Mouse (Mus musculus): ENCODE data around the gene Usp20.

DNA sequence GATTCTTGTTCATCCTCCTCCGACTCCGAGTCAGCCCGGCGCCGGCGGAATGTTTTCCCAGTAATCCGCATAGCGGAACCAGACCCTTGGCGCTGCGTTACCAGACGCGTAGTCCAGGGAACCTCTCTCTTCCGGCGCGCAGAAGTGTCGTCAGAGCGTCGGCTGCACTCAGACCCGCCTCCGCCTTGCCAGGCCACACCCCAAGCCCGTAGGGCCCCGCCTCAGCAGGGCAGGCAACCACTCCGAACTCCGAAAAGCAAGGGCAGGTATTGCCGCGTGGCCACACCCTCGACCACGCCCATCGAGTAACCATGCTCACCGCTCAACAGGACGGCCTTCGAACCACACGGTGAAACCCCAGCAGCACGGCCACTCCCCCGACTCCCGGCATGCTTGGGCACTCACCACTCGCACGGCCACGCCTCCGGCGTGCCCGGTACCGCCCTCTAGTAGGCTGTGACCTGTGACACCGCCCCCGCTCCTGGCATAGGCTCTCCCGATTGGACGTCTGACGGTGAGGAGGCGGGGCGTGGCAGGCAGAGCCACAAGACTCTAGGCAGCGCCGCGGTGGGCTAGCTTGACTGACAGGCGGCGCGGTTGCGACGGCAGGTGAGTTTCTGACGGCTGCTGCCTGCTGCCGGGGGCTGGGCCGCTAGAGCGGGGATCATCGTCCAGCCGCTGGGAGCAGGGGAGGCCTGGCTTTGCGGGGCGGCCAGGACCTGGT lies at the start of gene Usp20, which contains the start of gene BC005624:
- TF ChIP-seq POLR2A (IDR thresholded peaks at IDR 0.05; ENCODE audit: insufficient read depth, low read depth, low read length) (peak; percentile 79), CTCF (IDR thresholded peaks at IDR 0.05) (peak; percentile 32; the same call in 1 of the 2 replicates), EP300 (IDR thresholded peaks at IDR 0.05; ENCODE audit: insufficient read depth, low read depth, low read length) (no peak)
